Mouse (Mus musculus) MEL (cell line): ENCODE measurements at regions not wholly inside any gene's neighbourhood (a gene's known extent, or its start where the extent isn't known, plus 50 kb on each side); places are given as distances from the start of the nearest gene placed in this dataset.

Experiments
- BHLHE40 ChIP-seq: IDR thresholded peaks from 2 replicates; pipeline ENCODE4 v1.6.1; 2012; ENCODE audit warnings: low read depth, mild to moderate bottlenecking, inconsistent platforms, low read length, improper control_type of control experiment, borderline replicate concordance
- CHD2 ChIP-seq: IDR thresholded peaks from 2 replicates; pipeline ENCODE4 v1.6.1; 2011; ENCODE audit warnings: low read length, improper control_type of control experiment
- CTCF ChIP-seq, 3 experiments: IDR thresholded peaks in 2 of 3; conservative IDR thresholded peaks in 1 of 3; 2 replicates each; pipeline ENCODE4 v1.5.1; 2011 to 2012; ENCODE audit warnings: low read length in 3 of 3, low read depth in 2 of 3, mild to moderate bottlenecking in 2 of 3, improper control_type of control experiment in 1 of 3, inconsistent platforms in 1 of 3, mixed read lengths in 1 of 3, moderate library complexity in 1 of 3; ENCODE audit not compliant: control insufficient read depth in 1 of 3, insufficient read depth in 1 of 3, poor library complexity in 1 of 3, severe bottlenecking in 1 of 3
- E2F4 ChIP-seq: IDR thresholded peaks from 2 replicates; pipeline ENCODE4 v1.6.1; 2011; ENCODE audit warnings: low read depth, low read length, improper control_type of control experiment, borderline replicate concordance
- GATA1 ChIP-seq: IDR thresholded peaks from 2 replicates; pipeline ENCODE4 v1.6.1; 2011; ENCODE audit warnings: low read depth, low read length, improper control_type of control experiment
- HCFC1 ChIP-seq: IDR thresholded peaks from 2 replicates; pipeline ENCODE4 v1.6.1; 2012; ENCODE audit warnings: low read depth, mild to moderate bottlenecking, inconsistent platforms, low read length, improper control_type of control experiment, moderate library complexity
- MAX ChIP-seq: IDR thresholded peaks from 2 replicates; pipeline ENCODE4 v1.6.1; 2011; ENCODE audit warnings: low read length, improper control_type of control experiment
- POLR2A ChIP-seq, 2 experiments: IDR thresholded peaks; 2 replicates each; pipeline ENCODE4 v1.6.1; 2011 to 2012; ENCODE audit warnings: low read length in 2 of 2, mild to moderate bottlenecking in 2 of 2, control low read depth in 1 of 2, improper control_type of control experiment in 1 of 2, low read depth in 1 of 2, moderate library complexity in 1 of 2; ENCODE audit not compliant: control insufficient read depth in 1 of 2, insufficient read depth in 1 of 2, poor library complexity in 1 of 2
- RCOR1 ChIP-seq: IDR thresholded peaks from 2 replicates; pipeline ENCODE4 v1.6.1; 2012; ENCODE audit warnings: low read depth, mild to moderate bottlenecking, inconsistent platforms, low read length, improper control_type of control experiment
- SIN3A ChIP-seq: IDR thresholded peaks from 2 replicates; pipeline ENCODE4 v1.6.1; 2012; ENCODE audit warnings: low read length, improper control_type of control experiment, inconsistent platforms
- SMC3 ChIP-seq: IDR thresholded peaks from 2 replicates; pipeline ENCODE4 v1.6.1; 2011; ENCODE audit warnings: low read depth, low read length, improper control_type of control experiment
- ZC3H11A ChIP-seq: IDR thresholded peaks from 2 replicates; pipeline ENCODE4 v1.6.1; 2012; ENCODE audit warnings: low read depth, mild to moderate bottlenecking, inconsistent platforms, low read length, improper control_type of control experiment
- ZMIZ1 ChIP-seq: IDR thresholded peaks from 2 replicates; pipeline ENCODE4 v1.6.1; 2012; ENCODE audit warnings: low read depth, mild to moderate bottlenecking, inconsistent platforms, low read length, improper control_type of control experiment, moderate library complexity

- TF ChIP-seq CTCF (IDR thresholded peaks at IDR 0.05 in 2 of 3, conservative IDR thresholded peaks at IDR 0.05 in 1 of 3; ENCODE audit: control insufficient read depth in 1 of 3, insufficient read depth in 1 of 3, low read depth in 2 of 3, low read length in 3 of 3, poor library complexity in 1 of 3, severe bottlenecking in 1 of 3) (no peak), GATA1 (no peak), ZC3H11A (no peak), POLR2A (IDR thresholded peaks at IDR 0.05; ENCODE audit: control insufficient read depth in 1 of 2, insufficient read depth in 1 of 2, low read depth in 1 of 2, low read length in 2 of 2, poor library complexity in 1 of 2) (no peak), MAX (no peak), BHLHE40 (no peak), CHD2 (no peak), SIN3A (no peak), ZMIZ1 (no peak), HCFC1 (no peak), E2F4 (no peak), SMC3 (no peak), RCOR1 (no peak)
Measured at GRCm38 (mm10) chr2:117668137-117668536, 325.3 kb upstream of the Rasgrp1 start.
